Mouse (Mus musculus): ENCODE measurements around the gene Lurap1. TPM values are rescaled to one million over a fixed set of nuclear protein-coding genes. Genes with fewer than 3 reads are reported as not detected.

Lurap1 gene
- total RNA-seq, 4 experiments from 2014 or later, result 32.3 to 37.9 (median 33.4) TPM

GRCm38 (mm10) chr4:116162142-116162541 is 11.0 kb upstream of the Lurap1 start:
- no peak for DNase-seq (ENCODE audit: low spot score in 2 of 2)

- peak in 1 of 2 experiments; percentile 91 for DNase-seq (ENCODE audit: low spot score in 2 of 2)
Observed at GRCm38 (mm10) chr4:116160769-116161168, 9.6 kb upstream of the Lurap1 start.

GRCm38 (mm10) chr4:116159912-116160311 is 8.8 kb upstream of the Lurap1 start:
- DNase-seq (ENCODE audit: low spot score in 2 of 2), result no peak

- DNase-seq (ENCODE audit: low spot score in 2 of 2), result no peak
Observed at GRCm38 (mm10) chr4:116157882-116158281, 6.7 kb upstream of the Lurap1 start.

GRCm38 (mm10) chr4:116152702-116153101 is 1.6 kb upstream of the Lurap1 start:
- DNase-seq (ENCODE audit: low spot score in 2 of 2), result no peak

GRCm38 (mm10) chr4:116150862-116151221 is 296 bp downstream of the Lurap1 start:
- DNase-seq (ENCODE audit: low spot score in 2 of 2), result no peak

GRCm38 (mm10) chr4:116150156-116150861 is 829 bp downstream of the Lurap1 start:
- no peak for DNase-seq (ENCODE audit: low spot score in 2 of 2)

GRCm38 (mm10) chr4:116149812-116150155 is 1.4 kb downstream of the Lurap1 start:
- DNase-seq (ENCODE audit: low spot score in 2 of 2), result no peak

GRCm38 (mm10) chr4:116143891-116144717 is 7.0 kb downstream of the Lurap1 start:
- peak in 1 of 2 experiments; percentile 70 for DNase-seq (ENCODE audit: low spot score in 2 of 2)

- no peak for DNase-seq (ENCODE audit: low spot score in 2 of 2)
Observed at GRCm38 (mm10) chr4:116143317-116143811, 7.8 kb downstream of the Lurap1 start.

- DNase-seq (ENCODE audit: low spot score in 2 of 2), result no peak
Observed at GRCm38 (mm10) chr4:116142269-116142668, 8.9 kb downstream of the Lurap1 start.

- no peak for DNase-seq (ENCODE audit: low spot score in 2 of 2)
Observed at GRCm38 (mm10) chr4:116141736-116142135, 9.4 kb downstream of the Lurap1 start.

- no peak for DNase-seq (ENCODE audit: low spot score in 2 of 2)
Observed at GRCm38 (mm10) chr4:116140801-116141574, 10.2 kb downstream of the Lurap1 start.

- DNase-seq (ENCODE audit: low spot score in 2 of 2), result no peak
Observed at GRCm38 (mm10) chr4:116137421-116137996, 13.6 kb downstream of the Lurap1 start.

- DNase-seq (ENCODE audit: low spot score in 2 of 2), result no peak
Observed at GRCm38 (mm10) chr4:116134990-116135389, 16.1 kb downstream of the Lurap1 start.

- DNase-seq (ENCODE audit: low spot score in 2 of 2), result no peak
Observed at GRCm38 (mm10) chr4:116133126-116133525, 18.0 kb downstream of the Lurap1 start.

GRCm38 (mm10) chr4:116127956-116128355 is 23.2 kb downstream of the Lurap1 start:
- no peak for DNase-seq (ENCODE audit: low spot score in 2 of 2)

GRCm38 (mm10) chr4:116125803-116126386 is 25.2 kb downstream of the Lurap1 start:
- DNase-seq (ENCODE audit: low spot score in 2 of 2), result no peak

- DNase-seq (ENCODE audit: low spot score in 2 of 2), result peak in 1 of 2 experiments; percentile 67
Observed at GRCm38 (mm10) chr4:116123602-116124519, 27.3 kb downstream of the Lurap1 start, which contains the start of the genes Rad54l and Pomgnt1. TSS of gene Rad54l (minus strand) at chr4:116123690. TSS of gene Pomgnt1 (plus strand) at chr4:116123840.

- no peak for DNase-seq (ENCODE audit: low spot score in 2 of 2)
Observed at GRCm38 (mm10) chr4:116122762-116123161, 28.4 kb downstream of the Lurap1 start.

All from left cerebral cortex, adult 8-10 months (tissue).